Mouse (Mus musculus): ENCODE measurements at regions not wholly inside any gene's neighbourhood (a gene's known extent, or its start where the extent isn't known, plus 50 kb on each side); places are given as distances from the start of the nearest gene placed in this dataset.
A peak's percentile ranks its signal among the peaks of the same experiment; 100 is the strongest.

DNA sequence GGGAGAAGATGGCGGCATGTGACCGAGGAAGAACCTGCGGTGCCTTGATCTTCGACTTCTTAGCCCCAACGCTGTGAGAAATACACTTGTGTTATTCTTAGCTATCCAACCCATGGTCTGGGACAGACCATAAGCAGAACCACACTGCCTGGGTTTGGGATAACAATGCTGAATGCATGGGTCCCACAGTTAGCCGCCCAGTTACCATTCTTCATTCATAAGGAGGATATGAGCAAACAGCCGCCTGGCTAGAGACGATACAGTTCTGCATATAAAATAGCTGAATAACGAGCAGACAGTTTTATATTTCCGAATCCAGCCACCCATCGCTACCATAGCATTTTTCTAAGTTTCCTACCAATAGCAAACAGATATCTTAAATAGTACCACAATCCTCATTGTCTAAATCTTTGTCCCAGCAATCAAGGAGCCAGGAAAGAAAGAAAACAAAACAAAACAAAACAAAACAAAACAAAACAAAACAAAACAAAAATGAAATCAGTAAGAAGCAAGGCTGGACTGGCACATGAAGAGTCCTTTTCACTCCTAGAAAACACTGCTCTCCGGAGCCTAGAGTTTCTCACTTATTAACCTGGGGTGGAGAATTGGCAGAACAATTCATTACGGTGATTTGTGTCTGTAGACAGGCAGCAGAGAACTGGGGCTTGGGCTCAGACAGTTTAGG is 85.2 kb upstream of the Cpm start:
- ATAC-seq: no peak
- TF ChIP-seq CTCF (IDR thresholded peaks at IDR 0.05; ENCODE audit: low read depth): no peak
- no peak overlapping the region for H3K27ac ChIP-seq (ENCODE audit: low read depth, low read length)
- no peaks in the 10 kb centered on the region for H3K27me3 ChIP-seq (replicated peaks; ENCODE audit: control insufficient read depth, insufficient read depth, low read length)
- no peak overlapping the region for H3K9ac ChIP-seq (ENCODE audit: low read depth, low read length)
- H3K36me3 ChIP-seq (ENCODE audit: control insufficient read depth, insufficient read depth): no peaks in the 10 kb centered on the region
- H3K4me3 ChIP-seq (ENCODE audit: low read depth, low read length): no peak overlapping the region
- H3K9me3 ChIP-seq (ENCODE audit: control insufficient read depth): no peaks in the 10 kb centered on the region
- WGBS: 86% methylated on average over 13 of the region's 13 CpGs
- H3K4me1 ChIP-seq (replicated peaks; ENCODE audit: control insufficient read depth, insufficient read depth, low read length): no peaks in the 10 kb centered on the region
- no peak overlapping the region for H3K4me2 ChIP-seq (replicated peaks; ENCODE audit: low read depth)

DNA sequence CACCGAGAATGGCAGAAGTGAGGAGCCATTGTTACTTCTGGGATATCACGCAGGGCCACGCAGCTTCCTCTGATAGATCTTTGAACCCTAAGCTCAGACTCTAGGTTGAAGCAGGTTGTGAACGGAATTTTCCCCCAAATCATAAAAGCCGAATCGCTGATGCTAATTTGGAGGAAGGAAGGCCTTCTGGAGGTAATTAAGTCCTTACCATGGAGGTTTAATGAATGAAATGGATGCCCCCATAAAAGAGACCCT is 85.7 kb upstream of the Cpm start:
- H3K9me3 ChIP-seq (ENCODE audit: control insufficient read depth): no peaks in the 10 kb centered on the region
- ATAC-seq: no peak

DNA sequence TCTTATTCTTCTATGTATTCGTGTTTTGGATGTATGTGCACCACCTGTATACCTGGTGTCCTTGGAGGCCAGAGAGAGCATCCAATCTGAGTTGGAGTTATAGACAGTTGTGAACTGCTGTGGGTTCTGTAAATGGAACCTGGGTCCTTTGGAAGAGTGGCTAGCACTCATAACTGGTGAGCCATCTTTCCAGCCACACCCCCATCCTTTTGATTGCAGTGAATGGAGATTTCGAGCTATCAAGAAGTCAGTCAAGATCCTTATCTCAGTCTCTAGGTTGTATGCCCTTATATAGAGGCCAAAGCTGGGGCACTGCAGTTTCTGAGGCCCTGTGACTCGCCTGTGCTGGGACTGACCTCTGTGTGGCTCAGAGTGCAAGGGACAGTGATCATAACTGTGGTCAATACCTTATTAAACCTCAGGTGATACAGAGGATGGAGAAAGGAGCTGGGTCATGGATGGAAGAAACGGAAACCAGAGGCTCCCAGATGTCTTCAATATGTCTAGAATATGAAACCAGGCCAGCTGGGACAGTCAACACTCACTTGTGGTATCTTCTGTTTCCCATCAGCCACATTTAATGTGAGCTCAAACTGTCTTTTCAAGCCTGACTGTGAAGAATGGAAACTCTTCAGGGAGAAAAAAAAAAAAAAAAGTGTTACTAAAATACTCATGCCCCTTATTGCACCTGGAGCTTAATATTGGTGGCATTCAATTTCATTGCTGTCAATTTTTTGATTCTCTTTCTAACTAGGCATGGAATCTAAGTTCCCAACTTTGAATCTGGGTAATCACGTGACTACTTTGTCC is 86.2 kb upstream of the Cpm start:
- Histone ChIP-seq H3K27ac (ENCODE audit: low read depth, low read length) (no peak overlapping the region), H3K36me3 (ENCODE audit: control insufficient read depth, insufficient read depth) (no peaks in the 10 kb centered on the region), H3K9ac (ENCODE audit: low read depth, low read length) (no peak overlapping the region), H3K4me1 (replicated peaks; ENCODE audit: control insufficient read depth, insufficient read depth, low read length) (no peaks in the 10 kb centered on the region), H3K27me3 (replicated peaks; ENCODE audit: control insufficient read depth, insufficient read depth, low read length) (no peaks in the 10 kb centered on the region), H3K4me2 (replicated peaks; ENCODE audit: low read depth) (no peak overlapping the region), H3K4me3 (ENCODE audit: low read depth, low read length) (no peak overlapping the region), H3K9me3 (ENCODE audit: control insufficient read depth) (no peaks in the 10 kb centered on the region)
- no peak for ATAC-seq
- no peak for TF ChIP-seq CTCF (IDR thresholded peaks at IDR 0.05; ENCODE audit: low read depth)
- 60% methylated on average over 5 of the region's 5 CpGs for WGBS

More for the DNA sequence above, 85.7 kb upstream of the Cpm start:
- no peak for TF ChIP-seq CTCF (IDR thresholded peaks at IDR 0.05; ENCODE audit: low read depth)
- H3K27me3 ChIP-seq (replicated peaks; ENCODE audit: control insufficient read depth, insufficient read depth, low read length): no peaks in the 10 kb centered on the region
- H3K4me1 ChIP-seq (replicated peaks; ENCODE audit: control insufficient read depth, insufficient read depth, low read length): no peaks in the 10 kb centered on the region
- H3K4me3 ChIP-seq (ENCODE audit: low read depth, low read length): no peak overlapping the region
- no peaks in the 10 kb centered on the region for H3K36me3 ChIP-seq (ENCODE audit: control insufficient read depth, insufficient read depth)
- no peak overlapping the region for H3K27ac ChIP-seq (ENCODE audit: low read depth, low read length)
- H3K9ac ChIP-seq (ENCODE audit: low read depth, low read length): no peak overlapping the region
- H3K4me2 ChIP-seq (replicated peaks; ENCODE audit: low read depth): no peak overlapping the region
- WGBS: 94% methylated on average over 6 of the region's 6 CpGs

DNA sequence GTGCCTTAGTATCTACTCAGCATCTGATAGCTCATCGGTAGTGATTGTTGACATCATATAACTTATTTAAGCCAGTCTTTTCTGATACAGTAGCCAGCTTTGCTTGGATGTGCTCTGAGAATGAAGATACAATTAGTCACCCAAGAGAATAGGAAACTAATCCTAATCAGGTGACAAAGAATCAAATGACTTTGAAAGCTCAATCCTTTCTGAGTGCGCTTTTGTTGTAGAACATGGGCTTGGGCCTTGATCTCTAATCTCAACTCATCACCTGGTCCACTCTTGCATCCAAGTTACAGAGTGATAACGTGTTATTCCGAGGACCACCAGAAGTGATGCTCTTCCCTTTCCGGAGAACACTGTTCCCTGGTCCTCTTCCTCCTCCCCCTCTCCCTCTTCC is 86.9 kb upstream of the Cpm start:
- Histone ChIP-seq H3K4me1 (replicated peaks; ENCODE audit: control insufficient read depth, insufficient read depth, low read length) (no peaks in the 10 kb centered on the region), H3K9ac (ENCODE audit: low read depth, low read length) (no peak overlapping the region), H3K4me3 (ENCODE audit: low read depth, low read length) (no peak overlapping the region), H3K27me3 (replicated peaks; ENCODE audit: control insufficient read depth, insufficient read depth, low read length) (no peaks in the 10 kb centered on the region), H3K27ac (ENCODE audit: low read depth, low read length) (no peak overlapping the region), H3K9me3 (ENCODE audit: control insufficient read depth) (no peaks in the 10 kb centered on the region), H3K4me2 (replicated peaks; ENCODE audit: low read depth) (no peak overlapping the region), H3K36me3 (ENCODE audit: control insufficient read depth, insufficient read depth) (no peaks in the 10 kb centered on the region)
- 87% methylated on average over 5 of the region's 5 CpGs for WGBS
- ATAC-seq: no peak
- TF ChIP-seq CTCF (IDR thresholded peaks at IDR 0.05; ENCODE audit: low read depth): 0 out of 2 replicates have a peak, but pooled peaks have one; percentile 5

DNA sequence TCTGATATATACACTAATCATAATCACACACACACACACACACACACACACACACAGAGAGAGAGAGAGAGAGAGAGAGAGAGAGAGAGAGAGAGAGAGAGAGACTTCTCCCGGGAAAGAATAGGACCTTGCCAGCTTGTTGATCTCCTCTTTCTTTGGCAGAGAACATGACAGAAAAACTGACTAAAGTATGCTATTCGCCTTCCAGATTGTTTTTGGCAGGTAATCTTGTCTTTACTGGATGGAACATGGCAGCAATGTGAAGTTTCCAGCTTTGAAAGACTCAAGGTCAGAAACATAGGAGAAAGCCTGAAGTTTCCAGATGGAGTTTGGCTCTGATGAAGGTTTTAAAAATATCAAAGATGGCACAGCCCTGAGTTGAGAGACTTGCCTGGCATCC is 87.8 kb upstream of the Cpm start:
- no peaks in the 10 kb centered on the region for H3K27me3 ChIP-seq (replicated peaks; ENCODE audit: control insufficient read depth, insufficient read depth, low read length)
- H3K4me2 ChIP-seq (replicated peaks; ENCODE audit: low read depth): no peak overlapping the region
- no peaks in the 10 kb centered on the region for H3K36me3 ChIP-seq (ENCODE audit: control insufficient read depth, insufficient read depth)
- H3K4me1 ChIP-seq (replicated peaks; ENCODE audit: control insufficient read depth, insufficient read depth, low read length): no peaks in the 10 kb centered on the region
- no peak overlapping the region for H3K9ac ChIP-seq (ENCODE audit: low read depth, low read length)
- no peak for ATAC-seq
- H3K27ac ChIP-seq (ENCODE audit: low read depth, low read length): no peak overlapping the region
- no peaks in the 10 kb centered on the region for H3K9me3 ChIP-seq (ENCODE audit: control insufficient read depth)
- TF ChIP-seq CTCF (IDR thresholded peaks at IDR 0.05; ENCODE audit: low read depth): no peak
- H3K4me3 ChIP-seq (ENCODE audit: low read depth, low read length): no peak overlapping the region
- WGBS: 73% methylated on average over 2 of the region's 2 CpGs

DNA sequence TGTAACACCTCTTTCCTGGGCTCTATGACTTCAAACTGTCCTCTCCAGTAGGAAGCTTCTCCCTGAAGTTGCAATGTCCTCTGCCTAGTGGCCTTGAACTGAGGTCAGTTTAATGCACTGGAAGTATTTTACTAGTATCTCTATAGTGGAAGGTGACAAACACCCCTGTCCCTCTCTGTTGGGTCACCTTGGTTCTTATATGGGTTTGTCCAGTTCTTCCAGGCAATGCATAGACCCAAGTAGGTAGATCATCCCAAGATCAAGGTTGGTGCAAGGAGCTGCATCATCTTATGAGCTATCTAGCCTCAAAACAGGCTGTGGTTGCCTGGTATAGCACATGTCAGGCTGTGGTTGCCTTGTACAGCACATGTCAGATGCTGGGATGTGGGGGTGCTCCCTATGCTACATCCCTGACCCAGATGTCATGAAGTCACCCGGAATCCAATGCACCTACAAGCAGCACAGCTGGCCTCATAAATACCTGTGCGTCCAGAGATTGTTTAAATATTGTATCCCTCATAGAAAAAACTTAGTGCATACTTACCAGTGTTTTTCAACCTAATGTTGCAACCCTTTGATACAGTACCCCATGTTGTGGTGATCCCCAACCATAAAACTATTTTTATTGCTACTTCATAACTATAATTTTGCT is 88.4 kb upstream of the Cpm start:
- ATAC-seq: no peak
- H3K9me3 ChIP-seq (ENCODE audit: control insufficient read depth): no peaks in the 10 kb centered on the region
- H3K27ac ChIP-seq (ENCODE audit: low read depth, low read length): no peak overlapping the region
- H3K9ac ChIP-seq (ENCODE audit: low read depth, low read length): no peak overlapping the region
- no peak overlapping the region for H3K4me2 ChIP-seq (replicated peaks; ENCODE audit: low read depth)
- TF ChIP-seq CTCF (IDR thresholded peaks at IDR 0.05; ENCODE audit: low read depth): no peak
- H3K4me1 ChIP-seq (replicated peaks; ENCODE audit: control insufficient read depth, insufficient read depth, low read length): no peaks in the 10 kb centered on the region
- H3K36me3 ChIP-seq (ENCODE audit: control insufficient read depth, insufficient read depth): no peaks in the 10 kb centered on the region
- H3K4me3 ChIP-seq (ENCODE audit: low read depth, low read length): no peak overlapping the region
- WGBS: 78% methylated on average over 2 of the region's 2 CpGs
- H3K27me3 ChIP-seq (replicated peaks; ENCODE audit: control insufficient read depth, insufficient read depth, low read length): no peaks in the 10 kb centered on the region

Data from intestine, postnatal 0 days (tissue).